Mouse (Mus musculus) liver, adult 2 months (tissue): ENCODE data around the gene Pask. TPM values are rescaled to one million over a fixed set of nuclear protein-coding genes. Genes with fewer than 3 reads are reported as not detected.

Experiments
- DNase-seq: peaks from one replicate; pipeline ENCODE4 v3.0.0-alpha.2; 2011; ENCODE audit warnings: low read depth, low spot score; ENCODE audit errors: extremely low read depth
- H3K27ac ChIP-seq: fragments of 200-500 bp; replicated peaks from 2 replicates; pipeline ENCODE4 v1.5.1; 2012; ENCODE audit warnings: low read depth, mild to moderate bottlenecking, control low read depth, inconsistent platforms, low read length; ENCODE audit not compliant: insufficient read depth
- H3K27me3 ChIP-seq: fragments of 200-500 bp; 2 replicates; pipeline ENCODE4 v1.6.1; 2012; ENCODE audit warnings: mild to moderate bottlenecking, moderate library complexity, low read length, inconsistent platforms; ENCODE audit not compliant: control insufficient read depth, insufficient read depth
- H3K36me3 ChIP-seq: fragments of 200-500 bp; 2 replicates; pipeline ENCODE4 v1.6.1; 2012; ENCODE audit warnings: low read length, inconsistent platforms; ENCODE audit not compliant: control insufficient read depth, insufficient read depth
- H3K4me1 ChIP-seq: fragments of 200-500 bp; 2 replicates; pipeline ENCODE4 v1.6.1; 2011; ENCODE audit warnings: low read length; ENCODE audit not compliant: control insufficient read depth, insufficient read depth
- H3K4me3 ChIP-seq: fragments of 200-500 bp; 2 replicates; pipeline ENCODE4 v1.5.1; 2011; ENCODE audit warnings: low read depth, mild to moderate bottlenecking, control low read depth, low read length, moderate library complexity; ENCODE audit not compliant: insufficient read depth
- H3K79me2 ChIP-seq: fragments of 200-500 bp; 2 replicates; pipeline ENCODE4 v1.6.1; 2012; ENCODE audit warnings: inconsistent platforms, mild to moderate bottlenecking, low read length, moderate library complexity; ENCODE audit not compliant: control insufficient read depth, insufficient read depth
- H3K9ac ChIP-seq: fragments of 200-500 bp; 2 replicates; pipeline ENCODE4 v1.6.1; 2012; ENCODE audit warnings: low read depth, mild to moderate bottlenecking, control low read depth, inconsistent platforms, low read length
- CTCF ChIP-seq: fragments of 200-500 bp; IDR thresholded peaks from 2 replicates; pipeline ENCODE4 v1.5.1; 2011; ENCODE audit warnings: low read depth, low read length, control low read depth
- POLR2A ChIP-seq: fragments of 200-500 bp; IDR thresholded peaks from 2 replicates; pipeline ENCODE4 v1.6.1; 2011; ENCODE audit warnings: low read length, control low read depth; ENCODE audit not compliant: insufficient read depth; ENCODE audit errors: extremely low read depth
- WGBS: fragments of 180-500 bp; shearing (Covaris S2); methylation state at CpG from one replicate; pipeline ENCODE4 v1.1.7; 2018; 5-methylcytosine and 5-hydroxymethylcytosine counted together
- polyA plus RNA-seq: library from polyadenylated mRNA; depleted of rRNA; stranded (reverse); fragments of >200 nt; gene quantifications from 2 replicates; pipeline ENCODE4 v1.2.3, GENCODE M21; 2012
- total RNA-seq: library from RNA; depleted of rRNA; stranded (reverse); fragments of >200 nt; gene quantifications from 2 replicates; pipeline ENCODE4 v1.2.3, GENCODE M21; 2014

Gene Pask
- total and polyA plus RNA-seq, 2 experiments = 0.18 to 1.0 TPM

- H3K36me3 ChIP-seq = no peaks in the 10 kb centered on the region
- no peaks in the 10 kb centered on the region for H3K27me3 ChIP-seq
- H3K79me2 ChIP-seq = no peaks in the 10 kb centered on the region
- H3K9ac ChIP-seq = no peak overlapping the region
- no peaks in the 10 kb centered on the region for H3K4me1 ChIP-seq
- 79% methylated on average over 7 of the region's 7 CpGs for WGBS
- no peak overlapping the region for H3K27ac ChIP-seq
- no peak for TF ChIP-seq CTCF
- no peak for TF ChIP-seq POLR2A
- H3K4me3 ChIP-seq = no peak overlapping the region
- DNase-seq = no peak
Observed at GRCm38 (mm10) chr1:93277041-93277440, 66.2 kb downstream of the Pask start.

GRCm38 (mm10) chr1:93275561-93275960 is 67.7 kb downstream of the Pask start:
- DNase-seq = no peak
- Histone ChIP-seq H3K4me1 (no peaks in the 10 kb centered on the region), H3K36me3 (no peaks in the 10 kb centered on the region), H3K9ac (no peak overlapping the region), H3K79me2 (no peaks in the 10 kb centered on the region), H3K27ac (no peak overlapping the region), H3K27me3 (no peaks in the 10 kb centered on the region), H3K4me3 (no peak overlapping the region)
- TF ChIP-seq CTCF (no peak), POLR2A (no peak)
- 72% methylated on average over 6 of the region's 6 CpGs for WGBS

GRCm38 (mm10) chr1:93272409-93272821 is 70.9 kb downstream of the Pask start:
- WGBS = 26% methylated on average over 16 of the region's 16 CpGs
- H3K36me3 ChIP-seq = no peaks in the 10 kb centered on the region; the same call in 1 of the 2 replicates
- H3K27ac ChIP-seq = no peak overlapping the region
- H3K27me3 ChIP-seq = no peaks in the 10 kb centered on the region
- no peak overlapping the region for H3K4me3 ChIP-seq
- no peaks in the 10 kb centered on the region for H3K79me2 ChIP-seq
- TF ChIP-seq CTCF (no peak), POLR2A (no peak)
- no peaks in the 10 kb centered on the region for H3K4me1 ChIP-seq
- DNase-seq = no peak
- H3K9ac ChIP-seq = no peak overlapping the region

DNA sequence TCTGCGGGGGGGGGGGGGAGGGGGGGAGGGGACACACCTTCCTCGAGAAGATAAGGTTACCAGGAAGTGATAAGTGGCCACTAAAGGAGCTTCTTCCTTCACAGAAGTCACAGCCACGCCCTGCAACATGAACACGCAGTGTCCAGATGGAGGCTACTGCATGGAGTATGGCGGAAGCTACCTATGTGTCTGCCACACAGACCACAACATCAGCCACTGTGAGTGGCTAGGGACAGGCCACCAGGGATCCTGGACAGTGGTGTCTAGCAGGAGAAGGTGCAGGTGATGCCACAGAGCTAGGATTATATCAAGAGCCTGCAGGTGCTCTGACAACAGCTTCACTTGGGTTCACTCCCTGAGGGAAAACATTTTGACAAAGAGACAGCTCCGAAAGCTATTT is 71.5 kb downstream of the Pask start:
- no peak for TF ChIP-seq POLR2A
- TF ChIP-seq CTCF = no peak
- WGBS = 80% methylated on average over 5 of the region's 6 CpGs
- Histone ChIP-seq H3K9ac (no peak overlapping the region), H3K4me3 (no peak overlapping the region), H3K36me3 (no peaks in the 10 kb centered on the region; the same call in 1 of the 2 replicates), H3K4me1 (no peaks in the 10 kb centered on the region), H3K27me3 (no peaks in the 10 kb centered on the region), H3K79me2 (no peaks in the 10 kb centered on the region), H3K27ac (no peak overlapping the region)
- DNase-seq = no peak

GRCm38 (mm10) chr1:93270516-93271240 is 72.6 kb downstream of the Pask start:
- Histone ChIP-seq H3K27ac (no peak overlapping the region), H3K79me2 (no peaks in the 10 kb centered on the region), H3K27me3 (no peaks in the 10 kb centered on the region), H3K9ac (no peak overlapping the region), H3K36me3 (peaks cover 1% of the 10 kb centered on the region; the same call in 1 of the 2 replicates), H3K4me3 (no peak overlapping the region), H3K4me1 (no peaks in the 10 kb centered on the region)
- TF ChIP-seq CTCF (no peak), POLR2A (no peak)
- 69% methylated on average over 3 of the region's 3 CpGs for WGBS
- DNase-seq = no peak

DNA sequence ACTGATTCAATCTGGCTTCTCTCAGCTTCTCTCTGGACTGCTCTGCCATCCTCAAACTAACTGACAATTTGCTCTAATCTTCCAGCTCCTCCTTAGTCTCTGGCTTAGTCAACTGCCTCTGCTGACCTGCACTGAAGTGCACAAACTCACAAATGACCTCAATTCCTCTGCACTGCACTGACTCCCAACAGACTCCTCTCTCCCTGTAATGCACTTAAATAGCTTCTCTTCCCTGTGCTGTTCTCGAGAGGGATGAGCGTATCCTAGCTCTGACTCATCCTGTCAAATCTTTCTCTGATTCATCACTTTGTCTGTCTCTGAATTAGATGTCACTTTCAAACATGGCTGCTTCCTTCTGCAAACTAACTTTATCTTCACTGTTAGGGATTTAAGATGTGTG is 75.0 kb downstream of the Pask start:
- H3K27ac ChIP-seq = no peak overlapping the region
- H3K9ac ChIP-seq = no peak overlapping the region
- peaks cover 5% of the 10 kb centered on the region; the same call in 1 of the 2 replicates for H3K36me3 ChIP-seq
- DNase-seq = no peak
- no peaks in the 10 kb centered on the region for H3K4me1 ChIP-seq
- WGBS = 90% methylated on average over 2 of the region's 2 CpGs
- no peak for TF ChIP-seq POLR2A
- H3K4me3 ChIP-seq = no peak overlapping the region
- no peaks in the 10 kb centered on the region for H3K79me2 ChIP-seq
- no peaks in the 10 kb centered on the region for H3K27me3 ChIP-seq
